Mouse (Mus musculus) G1E (cell line): ENCODE results near the gene Acot2.

Experiments used
- CTCF ChIP-seq: IDR thresholded peaks from 2 replicates; pipeline ENCODE4 v1.5.1; 2012; ENCODE audit warnings: low read depth, low read length, inconsistent platforms, mixed read lengths
- GATA1 ChIP-seq: IDR thresholded peaks from 2 replicates; pipeline ENCODE4 v1.6.1; 2012; ENCODE audit warnings: borderline replicate concordance, low read length, inconsistent platforms, mixed read lengths
- POLR2AphosphoS5 ChIP-seq: IDR thresholded peaks from 2 replicates; pipeline ENCODE4 v1.6.1; 2012; ENCODE audit warnings: low read depth, low read length, inconsistent platforms; ENCODE audit not compliant: insufficient replicate concordance
- TAL1 ChIP-seq: conservative IDR thresholded peaks from 2 replicates; pipeline ENCODE4 v1.6.1; 2012; ENCODE audit warnings: low read depth, low read length, inconsistent platforms, mixed read lengths

DNA sequence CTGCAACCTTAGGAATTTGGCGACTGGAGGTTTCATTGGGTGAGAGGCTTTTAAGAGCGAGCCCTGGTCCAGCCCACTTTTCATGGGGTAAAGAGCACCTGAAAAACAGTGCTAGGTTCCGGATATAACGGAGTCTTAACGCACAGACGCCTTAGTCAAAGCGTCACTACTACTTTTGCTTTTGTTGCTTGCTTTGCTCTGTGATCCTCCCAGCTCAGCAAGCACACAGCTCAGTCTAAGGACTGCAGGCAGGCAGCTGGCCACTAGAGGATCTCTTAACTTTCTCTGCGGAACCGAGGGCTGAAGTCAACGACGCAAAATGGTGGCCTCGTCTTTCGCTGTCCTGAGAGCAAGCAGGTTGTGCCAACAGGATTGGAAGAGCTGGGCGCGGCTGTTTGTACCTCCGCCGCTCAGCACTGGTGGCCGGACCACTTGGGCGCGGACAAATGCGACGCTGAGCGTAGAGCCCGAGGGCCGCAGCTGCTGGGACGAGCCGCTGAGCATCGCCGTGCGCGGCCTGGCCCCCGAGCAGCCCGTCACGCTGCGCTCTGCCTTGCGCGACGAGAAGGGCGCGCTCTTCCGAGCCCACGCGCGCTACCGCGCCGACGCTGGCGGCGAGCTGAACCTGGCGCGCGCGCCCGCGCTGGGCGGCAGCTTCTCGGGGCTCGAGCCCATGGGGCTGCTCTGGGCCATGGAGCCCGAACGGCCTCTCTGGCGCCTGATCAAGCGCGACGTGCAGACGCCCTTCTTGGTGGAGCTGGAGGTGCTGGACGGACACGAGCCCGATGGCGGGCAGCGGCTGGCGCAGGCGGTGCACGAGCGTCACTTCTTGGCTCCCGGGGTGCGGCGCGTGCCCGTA is at the start of gene Acot2:
- TF ChIP-seq CTCF (no peak), POLR2AphosphoS5 (no peak), GATA1 (no peak), TAL1 (no peak)
